Mouse (Mus musculus) frontal cortex, adult 2 months (tissue): ENCODE results near the gene Mb. TPM values are rescaled to one million over a fixed set of nuclear protein-coding genes. Genes with fewer than 3 reads are reported as not detected.

ENCODE experiments used
- DNase-seq, 2 experiments: peaks; one replicate each; pipeline ENCODE4 v3.0.0; 2022; ENCODE audit warnings: low spot score in 1 of 2; ENCODE audit errors: extremely low spot score in 1 of 2
- polyA plus RNA-seq: library from polyadenylated mRNA; depleted of rRNA; stranded (reverse); fragments of >200 nt; gene quantifications from 2 replicates; pipeline ENCODE4 v1.2.3, GENCODE M21; 2012; rRNA removed

The Mb gene
- polyA plus RNA-seq, 1 experiment: 0.28 TPM

- DNase-seq: peak in 1 of 2 experiments; percentile 49
Measured at GRCm38 (mm10) chr15:76994413-76994812, 56.1 kb downstream of the Mb start.

GRCm38 (mm10) chr15:76987542-76988094, 62.9 kb downstream of the Mb start:
- DNase-seq: peak in 1 of 2 experiments; percentile 58

GRCm38 (mm10) chr15:76987137-76987536, 63.3 kb downstream of the Mb start:
- no peak for DNase-seq

- DNase-seq: no peak
Measured at GRCm38 (mm10) chr15:76982745-76983144, 67.7 kb downstream of the Mb start.

GRCm38 (mm10) chr15:76979799-76980198, 70.7 kb downstream of the Mb start:
- DNase-seq: no peak

- no peak for DNase-seq
Measured at GRCm38 (mm10) chr15:76976619-76977018, 73.9 kb downstream of the Mb start.

- DNase-seq: peak; percentile 72 to 96
Measured at GRCm38 (mm10) chr15:76973855-76974651, 76.4 kb downstream of the Mb start.

- no peak for DNase-seq
Measured at GRCm38 (mm10) chr15:76973272-76973854, 77.1 kb downstream of the Mb start.

GRCm38 (mm10) chr15:76972661-76973060, 77.8 kb downstream of the Mb start:
- no peak for DNase-seq

Other genes with a start within 250 kb of the Mb start
- 28.0 and 28.2 TPM in 2 replicates for gene Zfp251, start 179.2 kb downstream of the Mb start, polyA plus RNA-seq
- 7.7 and 7.9 TPM in 2 replicates for gene Zfp7, start 171.4 kb downstream of the Mb start, polyA plus RNA-seq
- gene Gm49527, start 171.3 kb downstream of the Mb start, polyA plus RNA-seq: 0.98 and 1.7 TPM in 2 replicates
- gene Zfp647, start 125.2 kb downstream of the Mb start, polyA plus RNA-seq: 6.7 and 7.9 TPM in 2 replicates
- gene 1110038F14Rik, start 102.2 kb downstream of the Mb start, polyA plus RNA-seq: 32.6 and 34.0 TPM in 2 replicates
- gene Apol6, start 5.9 kb downstream of the Mb start, polyA plus RNA-seq: 0.19 and 0.20 TPM in 2 replicates